Mouse (Mus musculus): ENCODE measurements around the gene Cuedc1.

Cuedc1 gene

GRCm38 (mm10) chr11:88098021-88098729 is at the start of gene Cuedc1:
TSS of gene Cuedc1 (plus strand) at chr11:88098058.
- no peak for DNase-seq (ENCODE audit: low read depth, low spot score)

- no peak for DNase-seq (ENCODE audit: low read depth, low spot score)
Measured at GRCm38 (mm10) chr11:88048961-88049670, 48.7 kb upstream of the Cuedc1 start.

GRCm38 (mm10) chr11:88049732-88050131 is 48.1 kb upstream of the Cuedc1 start:
- no peak for DNase-seq (ENCODE audit: low read depth, low spot score)

- no peak for DNase-seq (ENCODE audit: low read depth, low spot score)
Measured at GRCm38 (mm10) chr11:88052638-88053037, 45.2 kb upstream of the Cuedc1 start.

- no peak for DNase-seq (ENCODE audit: low read depth, low spot score)
Measured at GRCm38 (mm10) chr11:88053821-88054220, 44.0 kb upstream of the Cuedc1 start.

GRCm38 (mm10) chr11:88054589-88054988 is 43.3 kb upstream of the Cuedc1 start:
- DNase-seq (ENCODE audit: low read depth, low spot score), result peak; percentile 21

- DNase-seq (ENCODE audit: low read depth, low spot score), result no peak
Measured at GRCm38 (mm10) chr11:88055777-88056176, 42.1 kb upstream of the Cuedc1 start.

GRCm38 (mm10) chr11:88057788-88058187 is 40.1 kb upstream of the Cuedc1 start:
- DNase-seq (ENCODE audit: low read depth, low spot score), result no peak

- DNase-seq (ENCODE audit: low read depth, low spot score), result peak; percentile 52
Measured at GRCm38 (mm10) chr11:88059141-88059540, 38.7 kb upstream of the Cuedc1 start.

GRCm38 (mm10) chr11:88061892-88062625 is 35.8 kb upstream of the Cuedc1 start:
- no peak for DNase-seq (ENCODE audit: low read depth, low spot score)

- no peak for DNase-seq (ENCODE audit: low read depth, low spot score)
Measured at GRCm38 (mm10) chr11:88065732-88066131, 32.1 kb upstream of the Cuedc1 start.

GRCm38 (mm10) chr11:88067191-88067585 is 30.7 kb upstream of the Cuedc1 start:
- no peak for DNase-seq (ENCODE audit: low read depth, low spot score)

- DNase-seq (ENCODE audit: low read depth, low spot score), result peak; percentile 78
Measured at GRCm38 (mm10) chr11:88067586-88068410, 30.1 kb upstream of the Cuedc1 start, which contains the start of gene Vezf1. TSS of gene Vezf1 (plus strand) at chr11:88068279.

GRCm38 (mm10) chr11:88068411-88069245 is 29.2 kb upstream of the Cuedc1 start:
- peak; percentile 24 for DNase-seq (ENCODE audit: low read depth, low spot score)

GRCm38 (mm10) chr11:88069246-88069570 is 28.6 kb upstream of the Cuedc1 start:
- DNase-seq (ENCODE audit: low read depth, low spot score), result no peak

- no peak for DNase-seq (ENCODE audit: low read depth, low spot score)
Measured at GRCm38 (mm10) chr11:88070392-88070791, 27.5 kb upstream of the Cuedc1 start.

GRCm38 (mm10) chr11:88071113-88071512 is 26.7 kb upstream of the Cuedc1 start:
- DNase-seq (ENCODE audit: low read depth, low spot score), result no peak

- no peak for DNase-seq (ENCODE audit: low read depth, low spot score)
Measured at GRCm38 (mm10) chr11:88073343-88073875, 24.4 kb upstream of the Cuedc1 start.

- DNase-seq (ENCODE audit: low read depth, low spot score), result no peak
Measured at GRCm38 (mm10) chr11:88075701-88076100, 22.2 kb upstream of the Cuedc1 start.

GRCm38 (mm10) chr11:88076394-88076793 is 21.5 kb upstream of the Cuedc1 start:
- no peak for DNase-seq (ENCODE audit: low read depth, low spot score)
